Mouse (Mus musculus) E14TG2a.4 (cell line): ENCODE data around the gene Ly75.

Source experiments
- CTCF ChIP-seq: conservative IDR thresholded peaks from 2 replicates; pipeline ENCODE4 v1.5.1; 2014; ENCODE audit warnings: low read length
- NANOG ChIP-seq: IDR thresholded peaks from 2 replicates; pipeline ENCODE4 v1.6.1; 2014; ENCODE audit warnings: borderline replicate concordance, low read length, mixed read lengths

DNA sequence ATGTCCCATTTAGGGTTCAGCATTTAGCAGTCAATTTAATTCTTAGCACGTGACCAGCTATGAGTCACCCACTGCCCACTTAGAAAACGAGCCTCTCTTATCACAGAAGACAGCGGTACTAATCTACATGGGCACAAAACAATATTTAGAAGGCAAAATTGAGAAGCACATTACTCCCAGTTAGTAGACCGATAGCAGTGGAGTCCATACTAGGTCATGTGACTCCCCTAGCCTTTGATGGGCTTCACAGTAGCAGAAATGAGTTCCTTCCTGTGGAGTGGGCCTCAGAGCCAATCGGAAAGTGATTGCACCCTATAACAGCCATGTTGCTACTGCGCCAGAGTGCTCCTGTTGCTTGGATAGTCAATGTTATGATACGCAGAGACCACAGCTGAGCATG, 21.7 kb upstream of the Ly75 start:
- TF ChIP-seq CTCF (no peak), NANOG (no peak)
